Mouse (Mus musculus): ENCODE data around the gene Krtap2-4.

DNA sequence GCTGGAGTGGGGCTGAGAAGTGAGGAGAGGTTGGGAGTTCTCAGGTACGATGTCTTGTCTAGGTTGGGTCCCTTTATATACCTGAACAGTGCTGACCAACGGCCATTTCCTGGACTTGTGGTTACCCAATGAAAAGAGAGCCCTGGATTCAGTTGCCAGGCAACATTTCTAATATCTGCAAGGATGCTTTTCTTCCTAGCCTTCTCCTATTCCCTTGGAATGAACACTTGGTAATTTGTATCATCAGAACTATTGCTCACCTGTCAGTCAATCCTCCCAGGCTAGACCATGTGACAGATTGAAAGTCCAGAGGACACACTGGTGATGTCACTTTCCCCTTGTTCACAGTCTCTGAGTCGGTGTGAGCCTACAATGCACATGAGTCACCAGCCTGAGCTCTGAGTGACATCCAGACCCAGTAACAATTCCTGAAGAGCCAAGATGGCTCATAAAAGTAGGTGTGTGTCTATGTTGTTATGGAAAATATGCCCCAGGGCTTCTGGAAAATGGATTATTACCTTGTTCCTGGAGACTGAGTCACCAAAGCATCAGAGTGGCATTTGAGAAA is at the start of gene Krtap2-4:
- no peak for TF ChIP-seq POLR2AphosphoS5 (IDR thresholded peaks at IDR 0.05; ENCODE audit: insufficient replicate concordance, low read depth, low read length)
- no peak for TF ChIP-seq CTCF (IDR thresholded peaks at IDR 0.05; ENCODE audit: low read depth, low read length)
- no peak for TF ChIP-seq GATA2 (IDR thresholded peaks at IDR 0.05; ENCODE audit: borderline replicate concordance, low read depth, low read length)
- no peak for TF ChIP-seq GATA1 (IDR thresholded peaks at IDR 0.05; ENCODE audit: borderline replicate concordance, low read length)
- no peak for TF ChIP-seq TAL1 (conservative IDR thresholded peaks at IDR 0.05; ENCODE audit: low read depth, low read length)
